Mouse (Mus musculus) gastrocnemius, adult 18-20 months (tissue): Measurements from ENCODE around the gene Dnah11. TPM values are rescaled to one million over a fixed set of nuclear protein-coding genes. Genes with fewer than 3 reads are reported as not detected.

Experiments
- DNase-seq: peaks from one replicate; pipeline ENCODE4 v3.0.0; 2021; ENCODE audit warnings: low spot score
- long read RNA-seq, 2 experiments: library from polyadenylated mRNA; stranded (forward); transcript quantifications; one replicate each; pipeline ENCODE4 v2.0.0; 2021
- total RNA-seq, 2 experiments: library from RNA; stranded (reverse); gene quantifications; 2 replicates each; pipeline ENCODE4 v1.2.3; 2021

Dnah11 gene
- total RNA-seq: under 1 TPM in 1 of 2 experiments, not detected in 1; 0.02 TPM
- long read RNA-seq, experiment 1: 0 reads
- long read RNA-seq, experiment 2: 0 reads

- peak; percentile 63 for DNase-seq
Observed at GRCm38 (mm10) chr12:118198386-118199093, at the start of gene Dnah11. Gene Dnah11, minus strand, starts transcription at chr12:118199043.

GRCm38 (mm10) chr12:118221182-118221581 lies 22.3 kb upstream of the Dnah11 start:
- DNase-seq: no peak

- no peak for DNase-seq
Observed at GRCm38 (mm10) chr12:118220062-118220461, 21.2 kb upstream of the Dnah11 start.

GRCm38 (mm10) chr12:118212163-118212562 lies 13.3 kb upstream of the Dnah11 start:
- no peak for DNase-seq

GRCm38 (mm10) chr12:118196583-118196982 lies 2.3 kb downstream of the Dnah11 start:
- DNase-seq: no peak

- no peak for DNase-seq
Observed at GRCm38 (mm10) chr12:118189535-118189934, 9.3 kb downstream of the Dnah11 start.

GRCm38 (mm10) chr12:118187663-118188062 lies 11.2 kb downstream of the Dnah11 start:
- DNase-seq: no peak

- DNase-seq: no peak
Observed at GRCm38 (mm10) chr12:118186881-118187489, 11.9 kb downstream of the Dnah11 start.

GRCm38 (mm10) chr12:118186120-118186880 lies 12.5 kb downstream of the Dnah11 start:
- no peak for DNase-seq

- no peak for DNase-seq
Observed at GRCm38 (mm10) chr12:118184731-118185130, 14.1 kb downstream of the Dnah11 start.

- DNase-seq: no peak
Observed at GRCm38 (mm10) chr12:118177756-118178155, 21.1 kb downstream of the Dnah11 start.

- no peak for DNase-seq
Observed at GRCm38 (mm10) chr12:118164785-118165184, 34.1 kb downstream of the Dnah11 start.

GRCm38 (mm10) chr12:118156986-118157385 lies 41.9 kb downstream of the Dnah11 start:
- no peak for DNase-seq

- no peak for DNase-seq
Observed at GRCm38 (mm10) chr12:118147521-118148033, 51.3 kb downstream of the Dnah11 start.

- DNase-seq: no peak
Observed at GRCm38 (mm10) chr12:118128116-118128515, 70.7 kb downstream of the Dnah11 start.

GRCm38 (mm10) chr12:118119668-118120067 lies 79.2 kb downstream of the Dnah11 start:
- no peak for DNase-seq

GRCm38 (mm10) chr12:118112599-118112998 lies 86.2 kb downstream of the Dnah11 start:
- DNase-seq: no peak

- no peak for DNase-seq
Observed at GRCm38 (mm10) chr12:118111896-118112295, 86.9 kb downstream of the Dnah11 start.

- DNase-seq: no peak
Observed at GRCm38 (mm10) chr12:118107719-118108118, 91.1 kb downstream of the Dnah11 start.

GRCm38 (mm10) chr12:118104520-118104919 lies 94.3 kb downstream of the Dnah11 start:
- DNase-seq: no peak

GRCm38 (mm10) chr12:118099694-118100093 lies 99.1 kb downstream of the Dnah11 start:
- no peak for DNase-seq

GRCm38 (mm10) chr12:118098257-118098656 lies 100.6 kb downstream of the Dnah11 start:
- no peak for DNase-seq
